Mouse (Mus musculus) heart, embryonic 11.5 days (tissue): ENCODE data around the gene Kcnj12. TPM values are rescaled to one million over a fixed set of nuclear protein-coding genes. Genes with fewer than 3 reads are reported as not detected.

ENCODE experiments used
- ATAC-seq: fragments of 200-750 bp; cut with Nextera tagmentation; replicated peaks from 2 replicates; pipeline ENCODE4 v1.8.0; 2017; ENCODE audit warnings: moderate library complexity; ENCODE audit not compliant: insufficient number of reproducible peaks, low FRiP score, low TSS enrichment
- H3K27ac ChIP-seq: fragments of 300-500 bp; sonication (generic); 2 replicates; pipeline ENCODE4 v1.5.1; 2014; ENCODE audit warnings: mild to moderate bottlenecking, low read depth, low read length
- H3K27me3 ChIP-seq: fragments of 300-500 bp; sonication (generic); 2 replicates; pipeline ENCODE4 v1.6.1; 2014; ENCODE audit warnings: mild to moderate bottlenecking, low read length, mixed read lengths; ENCODE audit not compliant: control insufficient read depth, insufficient read depth
- H3K36me3 ChIP-seq: fragments of 300-500 bp; sonication (generic); 2 replicates; pipeline ENCODE4 v1.6.1; 2014; ENCODE audit warnings: mild to moderate bottlenecking, low read length, moderate library complexity, mixed read lengths; ENCODE audit not compliant: control insufficient read depth, insufficient read depth
- H3K4me1 ChIP-seq: fragments of 300-500 bp; sonication (generic); 2 replicates; pipeline ENCODE4 v1.6.1; 2014; ENCODE audit warnings: low read length; ENCODE audit not compliant: control insufficient read depth, insufficient read depth
- H3K4me2 ChIP-seq: fragments of 300-500 bp; sonication (generic); 2 replicates; pipeline ENCODE4 v1.6.1; 2014; ENCODE audit warnings: mild to moderate bottlenecking, moderate library complexity
- H3K4me3 ChIP-seq: fragments of 300-500 bp; sonication (generic); 2 replicates; pipeline ENCODE4 v1.5.1; 2014; ENCODE audit warnings: low read depth, low read length
- H3K9ac ChIP-seq: fragments of 300-500 bp; sonication (generic); 2 replicates; pipeline ENCODE4 v1.6.1; 2014; ENCODE audit warnings: mild to moderate bottlenecking, low read depth, low read length, moderate library complexity
- H3K9me3 ChIP-seq: fragments of 300-500 bp; sonication (generic); replicated peaks from 2 replicates; pipeline ENCODE4 v1.6.1; 2016; ENCODE audit warnings: low read length; ENCODE audit not compliant: control insufficient read depth
- WGBS: fragments of 180-500 bp; shearing (Covaris S2); extraction: QIAGEN DNeasy Blood & Tissue Kit; methylation state at CpG from one replicate; pipeline ENCODE4 v1.1.7; 2014; ENCODE audit not compliant: insufficient replicate concordance; 5-methylcytosine and 5-hydroxymethylcytosine counted together
- polyA plus RNA-seq: library from polyadenylated mRNA; unstranded; fragments of >200 nt; fragmentation: Nextera tagmentation; extraction: Ambion mirVana; gene quantifications from 2 replicates; pipeline ENCODE4 v1.2.1, GENCODE M21; 2014

Kcnj12 gene
- polyA plus RNA-seq, 1 experiment from 2014 or later = 2.0 TPM

- Histone ChIP-seq H3K4me1 (peaks cover 3% of the 10 kb centered on the region), H3K9ac (no peak overlapping the region), H3K4me3 (no peak overlapping the region), H3K9me3 (no peaks in the 10 kb centered on the region), H3K27ac (no peak overlapping the region), H3K36me3 (no peaks in the 10 kb centered on the region), H3K4me2 (no peak overlapping the region), H3K27me3 (no peaks in the 10 kb centered on the region)
- no peak for ATAC-seq
- WGBS = 66% methylated on average over 13 of the region's 13 CpGs
Observed at GRCm38 (mm10) chr11:60984912-60985558, 37.3 kb upstream of the Kcnj12 start.

GRCm38 (mm10) chr11:60990428-60990827 is 31.9 kb upstream of the Kcnj12 start:
- no peak for ATAC-seq
- Histone ChIP-seq H3K27ac (no peak overlapping the region), H3K9ac (no peak overlapping the region), H3K4me2 (no peak overlapping the region), H3K36me3 (no peaks in the 10 kb centered on the region), H3K9me3 (no peaks in the 10 kb centered on the region), H3K4me1 (no peaks in the 10 kb centered on the region), H3K4me3 (no peak overlapping the region), H3K27me3 (no peaks in the 10 kb centered on the region; the same call in 1 of the 2 replicates)
- WGBS = 74% methylated on average over 3 of the region's 3 CpGs

DNA sequence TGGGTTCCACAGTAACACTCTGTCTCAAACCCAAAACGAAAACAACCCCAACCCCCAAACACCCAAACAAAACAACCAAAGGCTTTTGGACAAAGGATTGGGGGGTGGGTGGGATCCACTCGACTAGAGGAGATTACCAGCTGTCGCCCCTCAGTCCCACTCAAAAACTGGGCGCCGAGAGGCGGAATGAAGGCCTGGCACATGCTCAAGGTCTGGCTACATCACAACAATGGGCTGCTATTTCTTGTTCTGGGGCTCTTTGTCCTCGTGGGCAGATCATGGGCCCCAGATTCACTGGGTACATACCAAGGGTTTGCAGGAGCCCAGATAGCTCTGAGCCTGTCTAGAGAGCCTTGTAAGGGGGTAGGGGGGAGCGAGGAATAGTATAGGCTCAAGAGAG is 19.6 kb upstream of the Kcnj12 start:
- WGBS = 79% methylated on average over 8 of the region's 8 CpGs
- Histone ChIP-seq H3K9me3 (no peaks in the 10 kb centered on the region), H3K27ac (no peak overlapping the region), H3K4me1 (peaks cover 18% of the 10 kb centered on the region), H3K4me3 (no peak overlapping the region), H3K9ac (no peak overlapping the region), H3K27me3 (no peaks in the 10 kb centered on the region; the same call in 1 of the 2 replicates), H3K4me2 (no peak overlapping the region), H3K36me3 (no peaks in the 10 kb centered on the region)
- no peak for ATAC-seq

DNA sequence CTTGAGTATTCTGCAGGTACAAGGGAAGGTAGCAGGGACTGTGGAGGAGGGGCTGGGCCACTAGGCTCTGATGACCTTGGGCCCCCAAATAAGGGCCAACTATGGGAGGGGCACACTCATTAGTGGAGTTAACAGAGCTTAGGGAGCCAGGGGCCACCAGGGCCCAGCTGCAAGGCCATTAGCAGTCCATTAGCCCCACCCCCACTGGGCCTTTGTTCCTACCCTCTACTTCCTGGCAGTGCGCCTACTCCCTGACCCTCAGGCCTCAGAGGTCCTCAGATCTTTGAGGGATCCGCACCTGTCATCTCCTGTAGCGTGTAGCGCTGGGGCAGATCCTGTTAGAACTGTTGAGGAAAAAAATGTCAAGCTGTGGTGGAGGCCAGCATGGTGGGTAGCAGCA is 18.3 kb upstream of the Kcnj12 start:
- H3K9me3 ChIP-seq = no peaks in the 10 kb centered on the region
- H3K4me2 ChIP-seq = no peak overlapping the region
- no peaks in the 10 kb centered on the region for H3K36me3 ChIP-seq
- H3K4me3 ChIP-seq = no peak overlapping the region
- H3K4me1 ChIP-seq = peaks cover 18% of the 10 kb centered on the region
- WGBS = 51% methylated on average over 4 of the region's 4 CpGs
- ATAC-seq = no peak
- no peak overlapping the region for H3K27ac ChIP-seq
- no peak overlapping the region for H3K9ac ChIP-seq
- H3K27me3 ChIP-seq = no peaks in the 10 kb centered on the region; the same call in 1 of the 2 replicates

DNA sequence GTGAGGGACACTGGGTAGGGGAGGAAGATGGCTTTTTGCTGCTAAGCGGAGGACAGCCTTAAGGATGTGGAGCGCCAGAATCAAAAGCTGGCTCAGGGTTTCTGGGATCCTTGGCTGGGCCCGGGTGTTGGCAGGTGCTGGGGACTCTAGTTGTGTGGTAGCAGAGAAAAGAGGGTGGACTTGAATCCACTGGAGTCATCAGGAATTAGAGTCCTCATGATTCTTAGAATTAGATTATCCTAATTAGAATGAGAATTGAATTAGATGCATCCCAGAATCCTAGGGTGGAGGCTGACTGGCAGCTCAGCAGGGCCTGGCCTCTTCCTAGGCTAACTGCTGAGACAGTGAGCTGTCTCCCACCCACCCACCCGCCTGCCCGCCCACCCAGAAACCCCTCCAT is 17.6 kb upstream of the Kcnj12 start:
- Histone ChIP-seq H3K4me2 (no peak overlapping the region), H3K9me3 (no peaks in the 10 kb centered on the region), H3K4me3 (no peak overlapping the region), H3K4me1 (peaks cover 18% of the 10 kb centered on the region), H3K27ac (no peak overlapping the region), H3K36me3 (no peaks in the 10 kb centered on the region), H3K9ac (no peak overlapping the region), H3K27me3 (no peaks in the 10 kb centered on the region; the same call in 1 of the 2 replicates)
- WGBS = 73% methylated on average over 5 of the region's 5 CpGs
- no peak for ATAC-seq

DNA sequence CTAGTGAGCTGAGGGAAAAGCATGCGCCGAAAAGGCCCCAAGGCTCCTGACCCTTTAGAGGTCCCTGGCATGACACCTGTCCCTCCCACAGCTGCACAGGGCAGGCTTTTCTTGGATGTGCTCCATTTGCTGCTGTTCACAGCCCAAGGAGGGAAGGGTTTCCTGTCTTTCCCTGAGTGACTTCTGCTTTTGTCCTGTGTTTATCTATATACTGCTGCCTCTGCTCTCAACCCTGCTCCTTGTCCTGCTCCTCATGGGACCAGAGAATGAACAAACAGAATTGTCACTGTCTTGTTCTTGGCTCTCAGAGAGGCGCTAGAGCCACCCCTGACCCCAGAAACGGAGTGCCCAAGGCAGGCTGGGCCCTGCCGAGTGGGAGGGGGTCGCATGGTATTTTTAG is 17.0 kb upstream of the Kcnj12 start:
- H3K27me3 ChIP-seq = no peaks in the 10 kb centered on the region; the same call in 1 of the 2 replicates
- peak overlapping the region; percentile 16; the same call in 1 of the 2 replicates for H3K9ac ChIP-seq
- H3K9me3 ChIP-seq = no peaks in the 10 kb centered on the region
- 29% methylated on average over 6 of the region's 6 CpGs for WGBS
- no peak for ATAC-seq
- H3K27ac ChIP-seq = no peak overlapping the region
- H3K4me3 ChIP-seq = no peak overlapping the region
- H3K4me1 ChIP-seq = peaks cover 18% of the 10 kb centered on the region
- H3K36me3 ChIP-seq = no peaks in the 10 kb centered on the region
- no peak overlapping the region; the same call in 1 of the 2 replicates for H3K4me2 ChIP-seq

- H3K9ac ChIP-seq = no peak overlapping the region
- H3K27me3 ChIP-seq = no peaks in the 10 kb centered on the region
- H3K27ac ChIP-seq = peak overlapping the region; percentile 22; the same call in 1 of the 2 replicates
- H3K4me2 ChIP-seq = peak overlapping the region; percentile 4; the same call in 1 of the 2 replicates
- ATAC-seq = no peak
- 30% methylated on average over 9 of the region's 9 CpGs for WGBS
- peaks cover 12% of the 10 kb centered on the region for H3K4me1 ChIP-seq
- H3K9me3 ChIP-seq = no peaks in the 10 kb centered on the region
- H3K36me3 ChIP-seq = no peaks in the 10 kb centered on the region
- H3K4me3 ChIP-seq = no peak overlapping the region
Observed at GRCm38 (mm10) chr11:61011736-61012294, 10.5 kb upstream of the Kcnj12 start.

- H3K9me3 ChIP-seq = no peaks in the 10 kb centered on the region
- H3K4me2 ChIP-seq = peak overlapping the region; percentile 38
- H3K4me1 ChIP-seq = peaks cover 22% of the 10 kb centered on the region
- peak overlapping the region; percentile 60; the same call in 1 of the 2 replicates for H3K9ac ChIP-seq
- no peak for ATAC-seq
- peak overlapping the region; percentile 63 for H3K27ac ChIP-seq
- WGBS = 15% methylated on average over 8 of the region's 8 CpGs
- peaks cover 20% of the 10 kb centered on the region for H3K27me3 ChIP-seq
- H3K4me3 ChIP-seq = no peak overlapping the region
- H3K36me3 ChIP-seq = no peaks in the 10 kb centered on the region
Observed at GRCm38 (mm10) chr11:61016866-61017398, 5.4 kb upstream of the Kcnj12 start.
